Mouse (Mus musculus): ENCODE measurements around the gene Kcnq2. TPM values are rescaled to one million over a fixed set of nuclear protein-coding genes. Genes with fewer than 3 reads are reported as not detected.

Gene Kcnq2
- polyA plus RNA-seq, 1 experiment from 2014 or later = 1.3 TPM

DNA sequence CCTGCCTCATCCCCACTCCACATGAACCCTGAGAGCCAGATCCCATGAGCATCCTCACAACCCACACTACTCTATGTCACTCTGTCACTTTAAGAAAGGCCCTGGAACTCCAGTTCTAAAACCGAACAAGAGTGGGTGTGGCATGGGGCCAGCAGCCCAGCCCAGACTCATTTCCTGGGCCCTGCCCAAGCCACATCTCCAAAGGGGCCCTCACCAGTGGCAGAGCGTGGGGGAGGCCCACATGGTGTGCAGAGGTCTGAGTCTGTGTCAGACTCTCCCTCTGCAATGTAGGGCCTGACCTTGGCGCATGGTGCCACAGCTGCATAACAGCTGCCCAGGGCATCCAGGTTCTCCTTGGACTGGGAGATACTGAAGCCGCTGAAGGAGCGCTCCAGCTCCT is 54.2 kb downstream of the Kcnq2 start:
- H3K4me2 ChIP-seq (replicated peaks) = no peak overlapping the region; the same call in 1 of the 2 replicates
- H3K27me3 ChIP-seq (replicated peaks) = no peaks in the 10 kb centered on the region
- H3K27ac ChIP-seq = no peak overlapping the region
- peaks cover 8% of the 10 kb centered on the region; the same call in 1 of the 2 replicates for H3K4me1 ChIP-seq (replicated peaks)
- H3K4me3 ChIP-seq (replicated peaks) = no peak overlapping the region
- H3K36me3 ChIP-seq = no peaks in the 10 kb centered on the region
- no peak overlapping the region for H3K9ac ChIP-seq
- 47% methylated on average over 5 of the region's 5 CpGs for WGBS
- no peaks in the 10 kb centered on the region for H3K9me3 ChIP-seq
- ATAC-seq = peak; percentile 84

DNA sequence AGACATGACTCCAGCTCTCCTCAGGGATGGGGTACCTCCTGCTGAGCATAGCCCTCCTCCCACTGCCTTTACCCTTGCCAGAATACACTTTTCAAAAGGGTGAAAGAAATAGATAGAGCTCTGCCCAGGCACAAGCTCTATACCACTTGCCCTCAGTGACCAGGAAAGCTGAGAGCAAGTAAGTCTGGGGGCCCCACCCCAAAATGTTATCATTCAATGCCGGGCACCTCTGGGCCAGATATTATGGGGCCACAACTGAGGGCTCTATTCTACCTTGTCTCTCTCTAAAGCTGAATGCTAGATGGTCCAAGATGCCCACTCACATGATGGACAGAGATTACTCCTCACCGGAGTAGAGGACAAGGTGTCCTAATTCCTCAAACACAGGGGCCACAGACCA is 55.6 kb downstream of the Kcnq2 start:
- Histone ChIP-seq H3K27me3 (replicated peaks) (no peaks in the 10 kb centered on the region), H3K4me3 (replicated peaks) (no peak overlapping the region), H3K9me3 (no peaks in the 10 kb centered on the region), H3K4me2 (replicated peaks) (no peak overlapping the region), H3K27ac (no peak overlapping the region), H3K9ac (no peak overlapping the region), H3K36me3 (no peaks in the 10 kb centered on the region), H3K4me1 (replicated peaks) (peaks cover 8% of the 10 kb centered on the region; the same call in 1 of the 2 replicates)
- ATAC-seq = no peak; the same call in 1 of the 2 replicates
- WGBS = 85% methylated on average over 2 of the region's 2 CpGs

DNA sequence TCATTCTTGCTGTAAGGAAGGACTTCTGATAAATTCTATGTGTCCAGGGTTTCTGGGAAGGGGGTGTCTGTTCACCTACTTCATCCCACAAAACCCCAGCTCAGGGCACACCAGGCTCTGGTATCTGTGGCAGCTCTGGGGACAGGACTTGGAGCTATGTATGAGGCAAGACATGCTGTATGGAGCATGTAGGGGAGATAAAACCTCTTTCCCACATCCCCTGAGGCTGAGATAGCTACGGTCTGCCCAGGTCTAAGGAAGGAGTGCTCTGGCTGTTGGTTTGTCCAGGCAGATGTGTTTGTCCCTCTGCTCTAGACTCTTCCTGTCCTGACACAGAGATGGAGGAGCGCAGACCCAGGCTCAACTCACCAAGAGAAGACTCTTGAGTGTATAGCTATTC is 56.2 kb downstream of the Kcnq2 start:
- no peak for ATAC-seq
- no peak overlapping the region for H3K27ac ChIP-seq
- 0 out of 2 replicates have a peak, but pooled peaks cover 3% of the 10 kb centered on the region for H3K27me3 ChIP-seq (replicated peaks)
- no peaks in the 10 kb centered on the region for H3K9me3 ChIP-seq
- no peak overlapping the region for H3K9ac ChIP-seq
- H3K4me1 ChIP-seq (replicated peaks) = peaks cover 8% of the 10 kb centered on the region; the same call in 1 of the 2 replicates
- H3K36me3 ChIP-seq = no peaks in the 10 kb centered on the region
- 81% methylated on average over 2 of the region's 2 CpGs for WGBS
- no peak overlapping the region for H3K4me3 ChIP-seq (replicated peaks)
- H3K4me2 ChIP-seq (replicated peaks) = no peak overlapping the region

DNA sequence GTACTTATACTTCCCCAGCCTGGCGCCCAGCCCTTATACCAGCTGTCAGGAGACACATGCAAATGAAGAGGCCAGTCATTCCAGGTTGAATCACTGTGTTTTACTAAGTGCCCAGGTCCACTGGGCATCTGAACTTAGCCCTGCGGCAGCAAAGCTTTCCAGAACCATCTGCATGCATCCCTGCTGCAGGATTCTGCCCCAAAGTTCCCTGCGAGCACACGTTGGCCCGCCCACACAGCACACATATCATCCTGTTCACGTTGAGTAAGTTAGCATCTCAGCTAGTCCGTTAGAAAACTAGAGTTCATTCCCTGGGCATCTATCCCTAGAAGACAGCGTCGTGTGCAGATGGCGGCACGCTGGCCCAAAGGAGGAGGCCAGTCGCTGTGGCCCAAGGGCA is 59.6 kb downstream of the Kcnq2 start:
- no peaks in the 10 kb centered on the region for H3K36me3 ChIP-seq
- H3K27ac ChIP-seq = no peak overlapping the region
- WGBS = 81% methylated on average over 12 of the region's 12 CpGs
- H3K9ac ChIP-seq = no peak overlapping the region
- no peak overlapping the region for H3K4me3 ChIP-seq (replicated peaks)
- H3K9me3 ChIP-seq = no peaks in the 10 kb centered on the region
- H3K4me1 ChIP-seq (replicated peaks) = no peaks in the 10 kb centered on the region
- no peak overlapping the region for H3K4me2 ChIP-seq (replicated peaks)
- H3K27me3 ChIP-seq (replicated peaks) = 0 out of 2 replicates have a peak, but pooled peaks cover 3% of the 10 kb centered on the region
- no peak for ATAC-seq

DNA sequence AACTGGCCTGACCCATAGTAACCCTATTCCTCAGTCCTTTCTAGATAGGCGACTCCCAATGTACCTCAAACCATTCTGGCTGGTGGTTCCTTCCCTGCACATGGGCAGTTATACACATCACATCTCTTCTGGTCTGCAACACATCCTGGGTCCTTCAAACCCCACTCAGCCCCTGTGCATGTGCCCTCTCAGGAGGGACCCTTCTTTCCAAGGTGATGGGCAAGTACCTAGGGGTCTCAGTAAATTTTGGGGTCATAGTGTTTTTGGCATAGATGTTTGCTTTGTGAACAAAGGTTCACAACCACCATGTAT is 62.7 kb downstream of the Kcnq2 start:
- H3K9ac ChIP-seq = no peak overlapping the region

DNA sequence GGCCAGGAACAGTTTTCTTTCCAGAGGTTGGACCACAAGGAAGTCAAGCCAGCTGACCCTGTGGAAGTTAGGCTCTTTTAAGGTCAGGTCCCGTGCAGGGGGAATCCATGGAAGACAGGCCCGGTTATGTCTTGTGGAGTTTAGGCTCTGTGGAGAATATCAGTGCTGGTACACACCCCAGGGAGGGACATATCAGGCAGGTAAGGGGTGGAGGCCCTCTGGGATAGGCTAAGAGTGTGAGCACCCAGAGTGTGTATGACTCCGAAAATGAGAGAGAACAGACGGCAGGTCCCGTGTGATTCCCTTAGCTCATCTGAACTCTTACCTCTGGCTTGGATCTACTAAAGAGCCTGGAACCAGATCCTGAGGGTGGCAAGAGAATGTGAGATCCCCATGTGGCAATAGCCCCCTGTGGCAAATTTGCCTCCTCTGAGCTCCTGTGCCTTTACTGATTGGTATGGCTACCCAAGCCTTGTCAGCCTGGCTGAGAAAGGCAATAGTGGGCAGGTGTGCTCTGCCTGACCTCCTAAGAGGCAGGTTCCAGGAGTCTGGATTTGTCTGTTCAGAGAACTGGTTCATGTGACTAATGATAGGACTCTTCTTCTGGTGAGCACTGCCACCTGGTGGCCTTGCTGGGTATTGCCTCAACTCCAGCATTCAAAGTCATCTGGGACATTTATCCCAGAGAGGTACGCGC is 63.2 kb downstream of the Kcnq2 start:
- no peaks in the 10 kb centered on the region for H3K9me3 ChIP-seq
- WGBS = 58% methylated on average over 7 of the region's 7 CpGs
- 0 out of 2 replicates have a peak, but pooled peaks cover 3% of the 10 kb centered on the region for H3K27me3 ChIP-seq (replicated peaks)
- no peak overlapping the region for H3K27ac ChIP-seq
- H3K9ac ChIP-seq = no peak overlapping the region
- no peaks in the 10 kb centered on the region for H3K36me3 ChIP-seq
- H3K4me1 ChIP-seq (replicated peaks) = no peaks in the 10 kb centered on the region
- no peak overlapping the region for H3K4me2 ChIP-seq (replicated peaks)
- no peak overlapping the region for H3K4me3 ChIP-seq (replicated peaks)
- peak; percentile 75 for ATAC-seq

More for the DNA sequence above, 62.7 kb downstream of the Kcnq2 start:
- H3K27ac ChIP-seq = no peak overlapping the region
- ATAC-seq = no peak; the same call in 1 of the 2 replicates
- H3K4me3 ChIP-seq (replicated peaks) = no peak overlapping the region
- H3K9me3 ChIP-seq = no peaks in the 10 kb centered on the region
- H3K4me2 ChIP-seq (replicated peaks) = no peak overlapping the region
- 6% methylated on average over 1 of the region's 1 CpGs for WGBS
- no peaks in the 10 kb centered on the region for H3K4me1 ChIP-seq (replicated peaks)
- H3K27me3 ChIP-seq (replicated peaks) = 0 out of 2 replicates have a peak, but pooled peaks cover 3% of the 10 kb centered on the region
- H3K36me3 ChIP-seq = no peaks in the 10 kb centered on the region

DNA sequence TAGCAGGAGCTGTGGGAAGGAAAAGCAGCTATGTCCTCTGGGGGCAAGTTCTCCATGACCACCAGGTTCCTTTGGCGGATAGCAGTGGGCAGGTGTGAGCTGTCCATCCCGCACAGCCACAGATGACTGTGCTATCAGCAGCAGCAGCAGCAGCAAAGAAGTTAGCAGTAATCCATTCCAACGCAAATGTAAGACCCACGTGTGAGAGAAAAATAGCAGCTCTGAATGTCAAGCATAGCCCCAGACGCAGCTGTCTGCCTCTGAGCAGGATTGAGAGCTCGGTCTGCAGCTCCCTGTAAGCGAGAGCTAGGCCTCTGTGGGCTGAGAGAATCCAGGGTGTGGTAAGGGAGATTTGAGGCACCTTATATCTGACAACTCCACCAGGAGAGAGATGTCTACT is 65.0 kb downstream of the Kcnq2 start:
- 52% methylated on average over 7 of the region's 7 CpGs for WGBS
- no peak overlapping the region for H3K4me3 ChIP-seq (replicated peaks)

DNA sequence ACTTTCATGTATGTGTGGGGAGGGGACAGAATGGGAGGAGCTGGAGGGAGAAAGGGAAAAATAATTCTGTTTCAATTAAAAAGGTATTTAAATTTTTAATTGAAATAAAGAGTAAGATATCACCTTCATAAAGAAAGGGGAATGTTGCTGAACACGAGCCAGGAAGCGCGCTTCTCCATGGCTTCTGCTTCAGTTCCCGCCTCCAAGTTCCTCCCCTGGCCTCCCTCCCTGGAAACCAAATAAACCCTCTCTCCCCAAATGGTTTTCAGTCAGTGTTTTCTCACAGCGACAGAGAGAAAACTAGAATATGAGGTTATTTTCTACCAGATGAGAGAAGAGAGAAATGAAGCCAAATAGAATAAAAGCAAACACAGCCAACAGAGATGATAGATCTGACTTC is 66.6 kb downstream of the Kcnq2 start:
- H3K4me3 ChIP-seq (replicated peaks) = no peak overlapping the region
- no peaks in the 10 kb centered on the region for H3K9me3 ChIP-seq
- no peak overlapping the region for H3K27ac ChIP-seq
- H3K4me1 ChIP-seq (replicated peaks) = no peaks in the 10 kb centered on the region
- 74% methylated on average over 5 of the region's 5 CpGs for WGBS
- no peaks in the 10 kb centered on the region for H3K36me3 ChIP-seq
- H3K4me2 ChIP-seq (replicated peaks) = no peak overlapping the region
- no peak for ATAC-seq
- H3K27me3 ChIP-seq (replicated peaks) = no peaks in the 10 kb centered on the region
- no peak overlapping the region for H3K9ac ChIP-seq

More for the DNA sequence above, 65.0 kb downstream of the Kcnq2 start:
- Histone ChIP-seq H3K27me3 (replicated peaks) (0 out of 2 replicates have a peak, but pooled peaks cover 3% of the 10 kb centered on the region), H3K27ac (no peak overlapping the region), H3K4me1 (replicated peaks) (no peaks in the 10 kb centered on the region), H3K9ac (no peak overlapping the region), H3K36me3 (no peaks in the 10 kb centered on the region), H3K4me2 (replicated peaks) (no peak overlapping the region), H3K9me3 (no peaks in the 10 kb centered on the region)
- ATAC-seq = no peak

DNA sequence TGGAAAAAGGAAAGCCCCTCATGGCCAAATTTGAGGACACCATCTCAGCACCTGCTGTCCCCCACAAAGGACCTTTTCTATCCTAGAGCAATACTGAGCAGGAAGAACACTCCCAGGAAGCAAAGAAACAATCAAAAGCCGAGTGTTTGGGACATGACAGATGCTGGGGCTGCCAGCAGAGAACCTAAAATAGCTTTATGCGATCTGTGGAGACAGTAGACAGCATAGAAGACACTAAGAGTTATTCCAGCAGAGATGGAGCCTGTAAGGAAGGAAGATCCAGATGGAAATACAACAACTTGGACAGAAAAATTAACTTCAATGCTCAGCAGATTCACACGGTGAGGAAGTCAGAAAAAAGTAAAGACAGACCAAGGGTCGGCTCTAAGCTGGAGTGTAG is 69.3 kb downstream of the Kcnq2 start:
- 39% methylated on average over 4 of the region's 4 CpGs for WGBS
- H3K27me3 ChIP-seq (replicated peaks) = no peaks in the 10 kb centered on the region; the same call in 1 of the 2 replicates
- no peaks in the 10 kb centered on the region for H3K9me3 ChIP-seq
- H3K4me1 ChIP-seq (replicated peaks) = no peaks in the 10 kb centered on the region
- no peak for ATAC-seq
- H3K27ac ChIP-seq = no peak overlapping the region
- no peak overlapping the region for H3K4me3 ChIP-seq (replicated peaks)
- no peak overlapping the region for H3K4me2 ChIP-seq (replicated peaks)
- H3K36me3 ChIP-seq = no peaks in the 10 kb centered on the region
- no peak overlapping the region for H3K9ac ChIP-seq

DNA sequence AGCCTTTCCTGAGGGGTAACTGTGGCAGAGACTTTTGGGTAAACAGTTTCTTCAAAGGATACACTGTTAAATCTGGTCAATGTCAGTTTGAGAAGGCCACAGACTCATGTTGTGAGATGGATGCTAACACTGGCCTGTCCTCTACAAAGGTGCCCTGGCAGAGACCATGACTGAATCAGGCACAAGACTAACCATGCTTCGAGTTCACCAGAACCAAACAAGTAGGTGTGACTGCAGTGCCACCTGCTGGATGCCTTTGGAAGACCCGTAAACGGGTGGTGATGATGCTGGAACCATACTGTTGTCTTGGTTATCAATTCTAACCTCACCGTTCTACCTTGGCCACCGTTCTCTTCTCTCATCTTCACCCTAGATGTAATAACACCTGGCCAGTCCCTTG is 75.0 kb downstream of the Kcnq2 start:
- no peaks in the 10 kb centered on the region for H3K36me3 ChIP-seq
- ATAC-seq = peak; percentile 51; the same call in 1 of the 2 replicates
- no peak overlapping the region for H3K9ac ChIP-seq
- no peak overlapping the region for H3K4me3 ChIP-seq (replicated peaks)
- WGBS = 10% methylated on average over 5 of the region's 5 CpGs
- H3K4me2 ChIP-seq (replicated peaks) = no peak overlapping the region
- H3K9me3 ChIP-seq = no peaks in the 10 kb centered on the region
- H3K27ac ChIP-seq = no peak overlapping the region
- H3K4me1 ChIP-seq (replicated peaks) = no peaks in the 10 kb centered on the region
- no peaks in the 10 kb centered on the region; the same call in 1 of the 2 replicates for H3K27me3 ChIP-seq (replicated peaks)

DNA sequence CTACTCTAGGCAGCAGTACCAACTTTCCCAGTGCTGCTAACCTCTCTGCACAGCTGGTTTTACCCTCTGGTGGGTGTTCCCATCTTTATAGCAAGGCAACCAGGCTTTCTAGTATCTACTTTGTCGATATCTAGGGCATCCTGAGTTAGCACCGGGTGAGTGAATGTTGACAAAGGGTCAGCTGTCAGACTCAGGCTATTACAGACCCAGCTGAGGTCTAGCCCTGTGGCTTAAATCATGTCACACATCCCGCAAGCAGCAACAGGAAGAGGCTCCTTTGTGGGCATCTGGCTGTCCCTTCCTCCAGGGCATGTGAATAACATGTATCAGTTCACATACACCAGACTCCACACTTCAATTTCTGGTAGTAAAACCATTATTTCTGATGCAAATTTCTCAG is 76.9 kb downstream of the Kcnq2 start:
- H3K9me3 ChIP-seq = no peaks in the 10 kb centered on the region
- WGBS = 35% methylated on average over 3 of the region's 3 CpGs
- no peak overlapping the region for H3K27ac ChIP-seq
- no peak overlapping the region for H3K9ac ChIP-seq
- no peak overlapping the region for H3K4me3 ChIP-seq (replicated peaks)
- no peak overlapping the region for H3K4me2 ChIP-seq (replicated peaks)
- no peak for ATAC-seq
- no peaks in the 10 kb centered on the region for H3K36me3 ChIP-seq
- no peaks in the 10 kb centered on the region; the same call in 1 of the 2 replicates for H3K27me3 ChIP-seq (replicated peaks)
- no peaks in the 10 kb centered on the region for H3K4me1 ChIP-seq (replicated peaks)

DNA sequence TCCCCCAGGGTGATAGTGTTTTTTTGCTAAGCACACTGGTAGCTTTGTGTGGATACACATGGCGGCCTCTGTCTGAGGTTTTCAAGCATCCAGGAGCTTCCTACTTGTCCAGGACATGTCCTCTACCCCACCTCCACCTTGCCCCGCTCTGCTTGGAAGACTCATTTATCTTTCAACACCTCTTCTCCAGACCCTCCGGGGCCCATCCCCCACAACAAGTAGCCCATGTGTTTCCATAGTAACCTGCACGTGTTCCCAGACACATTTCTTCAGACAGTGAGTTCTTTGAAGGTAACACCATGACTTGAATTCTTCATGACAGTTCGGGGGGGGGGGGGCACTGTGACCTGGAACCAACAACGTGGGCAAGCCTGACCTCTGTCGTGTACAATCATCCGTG is 77.8 kb downstream of the Kcnq2 start:
- Histone ChIP-seq H3K36me3 (no peaks in the 10 kb centered on the region), H3K4me3 (replicated peaks) (no peak overlapping the region), H3K4me2 (replicated peaks) (no peak overlapping the region), H3K9ac (no peak overlapping the region), H3K27me3 (replicated peaks) (no peaks in the 10 kb centered on the region; the same call in 1 of the 2 replicates), H3K27ac (no peak overlapping the region), H3K9me3 (no peaks in the 10 kb centered on the region), H3K4me1 (replicated peaks) (no peaks in the 10 kb centered on the region)
- ATAC-seq = no peak
- WGBS = 47% methylated on average over 8 of the region's 8 CpGs

DNA sequence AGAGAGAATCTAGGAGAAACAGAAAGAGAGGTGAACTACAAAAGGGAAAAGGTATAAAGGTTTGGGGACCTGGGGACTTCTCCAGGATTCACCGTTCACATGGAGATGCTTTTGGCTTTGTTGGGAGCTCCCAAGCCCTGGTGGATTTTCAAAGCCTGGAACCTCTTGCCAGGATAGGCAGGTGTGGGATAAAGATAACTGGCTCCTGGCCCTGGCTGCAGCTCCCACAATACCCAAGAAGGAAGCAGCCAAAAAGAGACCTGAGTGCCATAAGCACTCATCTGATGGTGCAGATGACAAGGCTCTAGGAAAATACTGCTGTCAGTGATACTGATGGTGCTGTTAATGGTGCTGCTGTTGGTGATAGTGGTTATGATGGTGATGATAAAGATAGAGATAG is 82.9 kb downstream of the Kcnq2 start:
- H3K9ac ChIP-seq = no peak overlapping the region
- H3K36me3 ChIP-seq = no peaks in the 10 kb centered on the region
- H3K27ac ChIP-seq = no peak overlapping the region
- no peaks in the 10 kb centered on the region for H3K4me1 ChIP-seq (replicated peaks)
- no peak overlapping the region for H3K4me2 ChIP-seq (replicated peaks)
- H3K9me3 ChIP-seq = no peaks in the 10 kb centered on the region
- H3K27me3 ChIP-seq (replicated peaks) = peaks cover 10% of the 10 kb centered on the region
- H3K4me3 ChIP-seq (replicated peaks) = no peak overlapping the region
- ATAC-seq = no peak
- 87% methylated on average over 1 of the region's 1 CpGs for WGBS

Measured in intestine, embryonic 15.5 days (tissue).